Mouse (Mus musculus): Measurements from ENCODE around the gene Abcc1. TPM values are rescaled to one million over a fixed set of nuclear protein-coding genes. Genes with fewer than 3 reads are reported as not detected.

The Abcc1 gene
- polyA plus RNA-seq, 1 experiment: 9.1 TPM

DNA sequence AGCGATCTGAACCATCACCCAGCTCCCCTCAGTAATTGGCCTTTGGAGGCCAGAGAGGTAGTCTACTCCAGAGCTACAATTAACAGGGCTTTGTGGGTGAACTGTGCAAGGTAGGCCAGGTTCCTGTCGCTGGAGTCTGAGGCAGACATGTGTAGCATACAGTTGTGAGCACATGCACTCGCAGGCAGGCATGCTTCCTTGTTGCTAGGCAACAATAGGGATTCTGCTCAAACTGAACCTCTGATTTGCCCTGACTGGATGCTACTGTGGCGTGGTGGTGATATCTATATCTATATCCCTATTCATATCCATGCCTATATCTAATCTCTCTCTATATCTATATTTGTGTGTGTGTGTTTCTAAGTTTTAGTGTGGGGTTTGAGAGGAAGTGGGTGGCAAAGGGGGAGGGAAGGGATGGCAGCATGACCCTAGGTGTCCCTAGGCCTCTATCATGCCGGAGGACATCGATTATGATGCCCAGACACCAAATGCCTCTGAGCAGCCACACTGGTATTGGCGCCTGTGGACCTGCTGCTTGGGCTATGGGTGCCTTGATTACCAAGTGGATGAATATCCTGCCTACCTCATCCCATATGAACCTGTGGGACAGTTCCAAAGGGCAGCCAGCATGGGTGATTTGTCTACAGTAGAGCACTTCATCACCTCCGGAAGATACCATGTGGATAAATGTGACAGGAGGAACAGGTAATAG lies 140.4 kb downstream of the Abcc1 start:
- Histone ChIP-seq H3K4me1 (ENCODE audit: control insufficient read depth, insufficient read depth, low read length) (no peaks in the 10 kb centered on the region), H3K4me3 (replicated peaks; ENCODE audit: control insufficient read depth, low read depth, low read length) (no peak overlapping the region), H3K27ac (ENCODE audit: control insufficient read depth, insufficient read depth, low read depth, low read length, poor library complexity) (no peak overlapping the region)
- WGBS: 78% methylated on average over 8 of the region's 8 CpGs
- TF ChIP-seq CTCF (IDR thresholded peaks at IDR 0.05; ENCODE audit: control insufficient read depth, insufficient read depth, low read length): no peak
- no peak for TF ChIP-seq POLR2A (IDR thresholded peaks at IDR 0.05; ENCODE audit: borderline replicate concordance, control insufficient read depth, low read depth, low read length)

DNA sequence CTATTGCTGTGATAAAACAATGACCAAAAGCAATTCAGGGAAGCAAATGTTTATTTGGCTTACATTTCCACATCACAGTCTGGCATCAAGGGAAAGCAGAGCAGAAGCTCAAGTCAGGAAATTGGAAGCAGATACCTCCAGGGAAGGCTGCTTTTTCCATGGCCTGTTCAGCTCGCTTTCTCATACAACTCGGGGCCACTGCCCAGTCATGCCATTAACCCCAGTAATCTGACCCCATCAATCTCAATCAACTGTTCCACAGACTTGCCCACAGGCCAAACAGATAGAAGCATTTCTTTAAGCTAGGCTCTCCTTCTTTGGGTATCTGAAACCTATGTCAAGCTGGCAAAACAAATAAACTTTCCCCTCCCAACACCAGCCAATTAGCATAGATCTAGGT lies 145.1 kb downstream of the Abcc1 start:
- Histone ChIP-seq H3K4me1 (ENCODE audit: control insufficient read depth, insufficient read depth, low read length) (no peaks in the 10 kb centered on the region), H3K27ac (ENCODE audit: control insufficient read depth, insufficient read depth, low read depth, low read length, poor library complexity) (no peak overlapping the region), H3K4me3 (replicated peaks; ENCODE audit: control insufficient read depth, low read depth, low read length) (no peak overlapping the region)
- no peak for TF ChIP-seq CTCF (IDR thresholded peaks at IDR 0.05; ENCODE audit: control insufficient read depth, insufficient read depth, low read length)
- no peak for TF ChIP-seq POLR2A (IDR thresholded peaks at IDR 0.05; ENCODE audit: borderline replicate concordance, control insufficient read depth, low read depth, low read length)
- WGBS: 41% methylated on average over 2 of the region's 2 CpGs

Other genes with a start within 250 kb of the Abcc1 start
- gene Nde1, start 198.3 kb upstream of the Abcc1 start, polyA plus RNA-seq (2011; ENCODE audit: insufficient read depth, insufficient read length, low replicate concordance, missing spikeins): 59.2 and 76.7 TPM in 2 replicates
- gene Marf1, start 198.2 kb upstream of the Abcc1 start, polyA plus RNA-seq (2011; ENCODE audit: insufficient read depth, insufficient read length, low replicate concordance, missing spikeins): 18.8 and 31.2 TPM in 2 replicates
- 0.31 and 1.1 TPM in 2 replicates for gene Myh11, start 70.2 kb upstream of the Abcc1 start, polyA plus RNA-seq (2011; ENCODE audit: insufficient read depth, insufficient read length, low replicate concordance, missing spikeins)
- gene Fopnl, start 44.2 kb upstream of the Abcc1 start, polyA plus RNA-seq (2011; ENCODE audit: insufficient read depth, insufficient read length, low replicate concordance, missing spikeins): 45.6 and 59.1 TPM in 2 replicates
- not detected in 2 replicates for gene A630010A05Rik, start 200.8 kb downstream of the Abcc1 start, polyA plus RNA-seq (2011; ENCODE audit: insufficient read depth, insufficient read length, low replicate concordance, missing spikeins)